Mouse (Mus musculus) layer of hippocampus, postnatal 25 days (tissue): ENCODE measurements at regions not wholly inside any gene's neighbourhood (a gene's known extent, or its start where the extent isn't known, plus 50 kb on each side); places are given as distances from the start of the nearest gene placed in this dataset.

ENCODE experiments used
- DNase-seq, 2 experiments: peaks; one replicate each; pipeline ENCODE4 v3.0.0; 2022; ENCODE audit warnings: mixed read lengths in 2 of 2, low spot score in 1 of 2; ENCODE audit errors: extremely low spot score in 1 of 2

DNA sequence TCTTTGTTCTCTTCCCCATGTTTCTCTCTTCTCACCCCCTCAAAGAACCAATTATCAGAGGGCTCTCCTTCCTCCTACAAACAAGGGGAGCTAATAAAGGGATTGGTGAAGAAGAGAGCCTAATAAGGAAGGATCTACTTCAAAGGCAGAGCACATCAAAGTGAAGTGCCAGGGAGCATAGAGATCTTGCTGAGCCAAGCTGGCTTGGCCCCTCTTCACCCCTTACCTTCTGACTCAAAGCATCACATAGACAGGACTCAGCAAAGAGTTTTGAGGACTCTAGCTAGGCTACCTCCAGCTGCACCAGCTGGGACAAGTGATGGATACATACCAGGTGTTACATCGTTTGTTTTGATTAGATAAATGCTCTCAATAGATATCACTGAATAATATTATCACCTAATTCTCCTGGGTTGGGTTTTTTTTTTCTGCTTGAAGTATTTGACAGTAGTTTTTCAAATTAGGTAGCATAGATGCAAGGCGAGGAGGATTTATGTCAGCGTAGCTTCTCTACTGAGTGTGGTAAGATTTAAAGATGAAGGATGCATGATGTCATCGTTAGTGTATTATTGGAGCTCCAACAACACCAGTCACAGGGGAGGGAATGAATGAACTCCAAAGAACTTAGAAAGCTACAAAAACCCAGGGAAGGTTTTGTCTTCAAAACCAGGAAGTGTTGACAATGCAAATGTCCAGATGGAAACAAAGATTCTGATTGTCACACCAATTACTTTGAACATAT lies 69.1 kb upstream of the Prr30 start:
- DNase-seq: no peak

DNA sequence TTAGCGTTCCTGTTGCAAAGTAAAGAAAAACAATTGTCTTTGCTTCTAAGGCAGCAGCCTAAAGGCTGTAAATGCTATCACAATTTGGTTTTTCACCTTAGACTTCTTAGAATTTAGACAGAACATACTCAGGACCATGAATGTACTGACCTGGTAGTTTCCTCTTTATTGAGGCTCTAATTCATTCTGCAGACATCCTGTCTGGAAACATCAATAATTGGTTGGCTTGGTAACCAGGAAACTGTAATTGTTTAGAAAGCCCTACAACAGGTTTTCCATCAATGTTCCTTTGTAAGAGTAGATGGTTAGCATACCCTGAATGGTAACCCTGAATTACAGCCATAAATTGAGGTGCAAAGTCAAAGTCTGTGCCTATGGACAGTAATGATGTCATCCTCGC lies 67.4 kb upstream of the Prr30 start:
- DNase-seq: no peak
